Mouse (Mus musculus) olfactory bulb, adult 2 months (tissue): ENCODE data around the gene Mrps25.

Source experiments
- CTCF ChIP-seq: fragments of 200-500 bp; IDR thresholded peaks from 2 replicates; pipeline ENCODE4 v1.5.1; 2012; ENCODE audit warnings: low read depth, mild to moderate bottlenecking, low read length, moderate library complexity; ENCODE audit not compliant: insufficient read depth
- POLR2A ChIP-seq: fragments of 200-500 bp; IDR thresholded peaks from 2 replicates; pipeline ENCODE4 v1.6.1; 2012; ENCODE audit warnings: mild to moderate bottlenecking, low read depth, low read length, moderate library complexity; ENCODE audit not compliant: insufficient read depth

DNA sequence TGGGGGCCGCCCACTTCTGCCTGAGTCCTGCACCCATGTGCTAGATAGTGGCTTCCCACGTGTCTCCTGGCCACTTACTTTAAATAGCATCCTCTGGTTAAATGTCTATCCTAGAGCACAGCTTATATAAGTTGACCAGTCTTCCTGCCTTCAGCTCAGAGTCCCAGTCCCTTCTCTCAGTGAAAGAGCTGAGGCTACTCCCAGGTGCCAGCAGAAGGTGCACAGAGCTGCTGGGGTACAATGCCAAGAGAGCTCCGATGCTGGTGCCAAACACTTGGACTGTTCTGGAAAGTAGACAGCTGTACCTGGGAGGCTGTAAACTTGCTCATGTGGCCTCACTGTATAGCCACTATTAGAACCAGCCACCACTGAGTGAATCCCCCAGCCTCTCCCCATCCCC lies 38.2 kb upstream of the Mrps25 start:
- TF ChIP-seq POLR2A (no peak), CTCF (no peak)
